In genomic region chr2:75557392-75557791, GRCm38 (mm10) we compare ENCODE assay signal across 22 mouse cellular contexts.
A peak's percentile ranks its signal among the peaks of the same experiment; 100 is the strongest.
DNase-seq lines count a peak whose midpoint lies in the region; ATAC-seq and TF ChIP-seq lines count a peak whose summit lies in the region.
"Had no signal": no experiment of that assay in that cellular context is flagged by ENCODE, and none has a peak within 500 bp of the region (broad histone marks: within the 10 kb centered on the region; RNA-seq: fewer than 3 reads in every experiment).

No protein-coding gene starts in this region.

- no peaks in the 10 kb centered on the region for H3K4me1 ChIP-seq in midbrain, embryonic 11.5 days (ENCODE audit: control insufficient read depth, insufficient read depth, low read length)
- H3K4me1 ChIP-seq in midbrain, embryonic 15.5 days = 0 out of 2 replicates have a peak, but pooled peaks cover 7% of the 10 kb centered on the region
- peaks cover 6% of the 10 kb centered on the region for H3K4me1 ChIP-seq in limb, embryonic 11.5 days (ENCODE audit: control insufficient read depth, insufficient read depth, low read length)
- H3K4me1 ChIP-seq in limb, embryonic 14.5 days (ENCODE audit: control insufficient read depth, insufficient read depth, low read length) = peaks cover 22% of the 10 kb centered on the region
- H3K4me1 ChIP-seq: embryonic facial prominence, embryonic 12.5 days; hindbrain, embryonic 10.5 days had no signal

- ATAC-seq in midbrain, embryonic 11.5 days (ENCODE audit: low FRiP score) = no peak
- ATAC-seq in midbrain, embryonic 15.5 days (replicated peaks) = no peak
- no peak for ATAC-seq in limb, embryonic 11.5 days (ENCODE audit: insufficient number of reproducible peaks, low FRiP score, low TSS enrichment, low read depth)
- peak; percentile 41; the same call in 1 of the 2 replicates for ATAC-seq in limb, embryonic 14.5 days (ENCODE audit: low FRiP score, low read depth)
- ATAC-seq in inflammation-experienced regulatory T-cells, adult 6 months = no peak
- ATAC-seq in frontal cortex, adult (ENCODE audit: low TSS enrichment) = no peak
- ATAC-seq: CD4-positive, CD25-positive, alpha-beta regulatory T cell, adult 4 months; forebrain, embryonic 14.5 days; forebrain, postnatal 0 days; hindbrain, embryonic 16.5 days had no signal

- H3K27me3 ChIP-seq in midbrain, embryonic 11.5 days (ENCODE audit: control insufficient read depth, insufficient read depth, low read length) = no peaks in the 10 kb centered on the region
- H3K27me3 ChIP-seq in midbrain, embryonic 15.5 days (replicated peaks) = no peaks in the 10 kb centered on the region
- H3K27me3 ChIP-seq in limb, embryonic 11.5 days (ENCODE audit: control insufficient read depth, insufficient read depth, low read length) = no peaks in the 10 kb centered on the region
- H3K27me3 ChIP-seq in limb, embryonic 14.5 days (ENCODE audit: control insufficient read depth, insufficient read depth, low read length) = no peaks in the 10 kb centered on the region
- H3K27me3 ChIP-seq: embryonic facial prominence, embryonic 12.5 days; embryonic facial prominence, embryonic 15.5 days; hindbrain, embryonic 13.5 days had no signal

- no peaks in the 10 kb centered on the region for H3K36me3 ChIP-seq in midbrain, embryonic 11.5 days (ENCODE audit: control insufficient read depth, insufficient read depth, low read length)
- no peaks in the 10 kb centered on the region for H3K36me3 ChIP-seq in midbrain, embryonic 15.5 days (replicated peaks)
- H3K36me3 ChIP-seq in limb, embryonic 11.5 days (ENCODE audit: control insufficient read depth, insufficient read depth, low read length) = no peaks in the 10 kb centered on the region
- no peaks in the 10 kb centered on the region for H3K36me3 ChIP-seq in limb, embryonic 14.5 days (ENCODE audit: control insufficient read depth, insufficient read depth, low read length)
- H3K36me3 ChIP-seq: embryonic facial prominence, embryonic 12.5 days; embryonic facial prominence, embryonic 15.5 days; hindbrain, embryonic 10.5 days; hindbrain, embryonic 13.5 days had no signal

- no peak overlapping the region for H3K4me2 ChIP-seq in midbrain, embryonic 11.5 days
- H3K4me2 ChIP-seq in midbrain, embryonic 15.5 days = no peak overlapping the region
- no peak overlapping the region for H3K4me2 ChIP-seq in limb, embryonic 11.5 days (ENCODE audit: low read depth, severe bottlenecking)
- peak overlapping the region; percentile 21; the same call in 1 of the 2 replicates for H3K4me2 ChIP-seq in limb, embryonic 14.5 days (replicated peaks; ENCODE audit: low read depth, low read length, severe bottlenecking)
- H3K4me2 ChIP-seq: embryonic facial prominence, embryonic 12.5 days; embryonic facial prominence, embryonic 15.5 days; heart, embryonic 11.5 days; hindbrain, embryonic 13.5 days had no signal

- H3K9ac ChIP-seq in midbrain, embryonic 11.5 days (ENCODE audit: low read length) = no peak overlapping the region
- H3K9ac ChIP-seq in midbrain, embryonic 15.5 days = no peak overlapping the region
- H3K9ac ChIP-seq in limb, embryonic 11.5 days (ENCODE audit: low read length) = no peak overlapping the region
- no peak overlapping the region for H3K9ac ChIP-seq in limb, embryonic 14.5 days (ENCODE audit: low read depth, low read length, severe bottlenecking)
- H3K9ac ChIP-seq: embryonic facial prominence, embryonic 12.5 days; embryonic facial prominence, embryonic 15.5 days; forebrain, postnatal 0 days; hindbrain, embryonic 13.5 days had no signal

- 80% methylated on average over 11 of the region's 11 CpGs for WGBS in midbrain, embryonic 11.5 days
- 76% methylated on average over 11 of the region's 11 CpGs for WGBS in midbrain, embryonic 15.5 days
- 38% methylated on average over 11 of the region's 11 CpGs for WGBS in limb, embryonic 11.5 days
- WGBS in limb, embryonic 14.5 days = 17% methylated on average over 11 of the region's 11 CpGs

- no peak for TF ChIP-seq POLR2A in limb, embryonic 14.5 days (IDR thresholded peaks at IDR 0.05; ENCODE audit: borderline replicate concordance, extremely low read depth, insufficient read depth, insufficient read length)

- H3K9me3 ChIP-seq in midbrain, embryonic 11.5 days (ENCODE audit: control insufficient read depth, low read length) = no peaks in the 10 kb centered on the region
- H3K9me3 ChIP-seq in midbrain, embryonic 15.5 days = no peaks in the 10 kb centered on the region
- no peaks in the 10 kb centered on the region for H3K9me3 ChIP-seq in limb, embryonic 11.5 days (ENCODE audit: control insufficient read depth, low read length)
- no peaks in the 10 kb centered on the region for H3K9me3 ChIP-seq in limb, embryonic 14.5 days (ENCODE audit: control insufficient read depth, low read length)
- H3K9me3 ChIP-seq: embryonic facial prominence, embryonic 12.5 days; embryonic facial prominence, embryonic 15.5 days; hindbrain, embryonic 10.5 days; hindbrain, embryonic 13.5 days had no signal

- H3K27ac ChIP-seq in midbrain, embryonic 11.5 days (ENCODE audit: low read depth, low read length) = no peak overlapping the region
- no peak overlapping the region for H3K27ac ChIP-seq in midbrain, embryonic 15.5 days
- H3K27ac ChIP-seq in limb, embryonic 11.5 days (replicated peaks; ENCODE audit: low read depth, low read length) = 0 out of 2 replicates have a peak overlapping the region, but pooled peaks have one; percentile 17
- peak overlapping the region; percentile 72 for H3K27ac ChIP-seq in limb, embryonic 14.5 days (replicated peaks; ENCODE audit: low read depth, low read length)
- H3K27ac ChIP-seq: embryonic facial prominence, embryonic 12.5 days; embryonic facial prominence, embryonic 15.5 days; hindbrain, embryonic 10.5 days; hindbrain, embryonic 13.5 days had no signal

- H3K4me3 ChIP-seq in midbrain, embryonic 11.5 days (ENCODE audit: low read depth, low read length) = no peak overlapping the region
- no peak overlapping the region for H3K4me3 ChIP-seq in midbrain, embryonic 15.5 days
- no peak overlapping the region for H3K4me3 ChIP-seq in limb, embryonic 11.5 days (ENCODE audit: low read depth, low read length)
- no peak overlapping the region for H3K4me3 ChIP-seq in limb, embryonic 14.5 days (replicated peaks; ENCODE audit: low read length)
- H3K4me3 ChIP-seq: embryonic facial prominence, embryonic 12.5 days; embryonic facial prominence, embryonic 15.5 days; hindbrain, embryonic 10.5 days; hindbrain, embryonic 13.5 days had no signal

- peak; percentile 51 for DNase-seq in midbrain, embryonic 11.5 days (ENCODE audit: low spot score, missing footprints)
- peak; percentile 42 for DNase-seq in limb, embryonic 11.5 days (ENCODE audit: low spot score)
- DNase-seq in limb, embryonic 14.5 days (ENCODE audit: low spot score) = peak; percentile 20
- peak; percentile 68 for DNase-seq in retina, postnatal 1 day
- DNase-seq in thymus, postnatal 36 days = no peak
- DNase-seq: adrenal gland, postnatal 25 days; cerebellum, adult 11-12 months; cerebellum, adult 8-10 months; forebrain, postnatal 0 days; gastrocnemius, postnatal 10 days; gastrocnemius, postnatal 36 days had no signal

Comparison
In these comparisons a context has a peak if more than half of its experiments do, and no peak if none do; other contexts are left out.
1. DNase-seq: peak in midbrain, embryonic 11.5 days (single experiment), limb, embryonic 11.5 days (single experiment), limb, embryonic 14.5 days (single experiment) and retina, postnatal 1 day (single experiment); none in thymus, postnatal 36 days (0 of 2).
2. H3K27ac ChIP-seq: peak in limb, embryonic 11.5 days (single experiment) and limb, embryonic 14.5 days (single experiment); none in midbrain, embryonic 11.5 days (single experiment) and midbrain, embryonic 15.5 days (single experiment).